Mouse (Mus musculus) MEL (cell line): Measurements from ENCODE around the gene Syt6. TPM values are rescaled to one million over a fixed set of nuclear protein-coding genes. Genes with fewer than 3 reads are reported as not detected.

Source experiments
- DNase-seq: peaks from one replicate; pipeline ENCODE4 v3.0.0; 2011; ENCODE audit warnings: low read depth, low spot score
- H3K27ac ChIP-seq: 2 replicates; pipeline ENCODE4 v1.5.1; 2012; ENCODE audit warnings: low read depth, mild to moderate bottlenecking, control low read depth, low read length, moderate library complexity; ENCODE audit not compliant: control insufficient read depth
- H3K27me3 ChIP-seq, 2 experiments: fragments of 150-350 bp in 1 of 2; sonication (generic) in 1 of 2; 2 replicates each; pipeline ENCODE4 v1.6.1; 2012; ENCODE audit warnings: low read length in 2 of 2, mild to moderate bottlenecking in 2 of 2, improper control_type of control experiment in 1 of 2, moderate library complexity in 1 of 2; ENCODE audit not compliant: insufficient read depth in 2 of 2, control insufficient read depth in 1 of 2
- H3K36me3 ChIP-seq, 2 experiments: 2 replicates each; pipeline ENCODE4 v1.6.1; 2012 to 2014; ENCODE audit warnings: low read length in 2 of 2, improper control_type of control experiment in 1 of 2, inconsistent platforms in 1 of 2, mild to moderate bottlenecking in 1 of 2; ENCODE audit not compliant: insufficient read depth in 2 of 2, control insufficient read depth in 1 of 2
- H3K4me1 ChIP-seq, 2 experiments: fragments of 150-350 bp in 1 of 2; sonication (generic) in 1 of 2; 2 replicates each; pipeline ENCODE4 v1.6.1; 2012; ENCODE audit warnings: low read length in 2 of 2, improper control_type of control experiment in 1 of 2, mild to moderate bottlenecking in 1 of 2; ENCODE audit not compliant: insufficient read depth in 2 of 2, control insufficient read depth in 1 of 2
- H3K4me3 ChIP-seq, 2 experiments: fragments of 150-350 bp in 1 of 2; sonication (generic) in 1 of 2; 2 replicates each; pipeline ENCODE4 v1.5.1; 2012; ENCODE audit warnings: low read depth in 2 of 2, low read length in 2 of 2, mild to moderate bottlenecking in 2 of 2, moderate library complexity in 2 of 2, control low read depth in 1 of 2, improper control_type of control experiment in 1 of 2; ENCODE audit not compliant: control insufficient read depth in 1 of 2, insufficient read depth in 1 of 2
- H3K79me2 ChIP-seq: 2 replicates; pipeline ENCODE4 v1.6.1; 2012; ENCODE audit warnings: mild to moderate bottlenecking, low read length, moderate library complexity; ENCODE audit not compliant: control insufficient read depth, poor library complexity, insufficient read depth
- H3K9ac ChIP-seq: 2 replicates; pipeline ENCODE4 v1.6.1; 2012; ENCODE audit warnings: low read depth, mild to moderate bottlenecking, control low read depth, low read length, moderate library complexity; ENCODE audit not compliant: control insufficient read depth, poor library complexity, severe bottlenecking
- H3K9me3 ChIP-seq: fragments of 150-350 bp; sonication (generic); replicated peaks from 2 replicates; pipeline ENCODE4 v1.6.1; 2012; ENCODE audit warnings: mild to moderate bottlenecking, low read length, improper control_type of control experiment, moderate library complexity; ENCODE audit not compliant: insufficient read depth
- BHLHE40 ChIP-seq: IDR thresholded peaks from 2 replicates; pipeline ENCODE4 v1.6.1; 2012; ENCODE audit warnings: low read depth, mild to moderate bottlenecking, inconsistent platforms, low read length, improper control_type of control experiment, borderline replicate concordance
- CHD1 ChIP-seq: IDR thresholded peaks from 2 replicates; pipeline ENCODE4 v1.6.1; 2012; ENCODE audit warnings: low read depth, mild to moderate bottlenecking, inconsistent platforms, low read length, improper control_type of control experiment
- CHD2 ChIP-seq: IDR thresholded peaks from 2 replicates; pipeline ENCODE4 v1.6.1; 2011; ENCODE audit warnings: low read length, improper control_type of control experiment
- E2F4 ChIP-seq: IDR thresholded peaks from 2 replicates; pipeline ENCODE4 v1.6.1; 2011; ENCODE audit warnings: low read depth, low read length, improper control_type of control experiment, borderline replicate concordance
- ELF1 ChIP-seq: IDR thresholded peaks from 2 replicates; pipeline ENCODE4 v1.6.1; 2014; ENCODE audit warnings: low read depth, mild to moderate bottlenecking, inconsistent platforms, low read length, improper control_type of control experiment, moderate library complexity
- EP300 ChIP-seq, 2 experiments: IDR thresholded peaks; 2 replicates each; pipeline ENCODE4 v1.6.1; 2011; ENCODE audit warnings: improper control_type of control experiment in 2 of 2, low read length in 2 of 2, low read depth in 1 of 2, mild to moderate bottlenecking in 1 of 2
- GATA1 ChIP-seq: IDR thresholded peaks from 2 replicates; pipeline ENCODE4 v1.6.1; 2011; ENCODE audit warnings: low read depth, low read length, improper control_type of control experiment
- HCFC1 ChIP-seq: IDR thresholded peaks from 2 replicates; pipeline ENCODE4 v1.6.1; 2012; ENCODE audit warnings: low read depth, mild to moderate bottlenecking, inconsistent platforms, low read length, improper control_type of control experiment, moderate library complexity
- JUND ChIP-seq: IDR thresholded peaks from 2 replicates; pipeline ENCODE4 v1.6.1; 2011; ENCODE audit warnings: low read depth, mild to moderate bottlenecking, improper control_type of control experiment, low read length
- MAZ ChIP-seq: IDR thresholded peaks from 2 replicates; pipeline ENCODE4 v1.6.1; 2012; ENCODE audit warnings: low read depth, mild to moderate bottlenecking, inconsistent platforms, low read length, improper control_type of control experiment
- MEF2A ChIP-seq: IDR thresholded peaks from 2 replicates; pipeline ENCODE4 v1.6.1; 2014; ENCODE audit warnings: low read depth, mild to moderate bottlenecking, inconsistent platforms, low read length, improper control_type of control experiment; ENCODE audit not compliant: poor library complexity, insufficient replicate concordance, severe bottlenecking; ENCODE audit errors: extremely low read depth
- MXI1 ChIP-seq: IDR thresholded peaks from 2 replicates; pipeline ENCODE4 v1.6.1; 2011; ENCODE audit warnings: mild to moderate bottlenecking, low read depth, low read length, improper control_type of control experiment
- MYB ChIP-seq: IDR thresholded peaks from 2 replicates; pipeline ENCODE4 v1.6.1; 2011; ENCODE audit warnings: mild to moderate bottlenecking, low read depth, low read length, improper control_type of control experiment
- NRF1 ChIP-seq: IDR thresholded peaks from 2 replicates; pipeline ENCODE4 v1.6.1; 2014; ENCODE audit warnings: low read depth, mild to moderate bottlenecking, inconsistent platforms, low read length, improper control_type of control experiment, moderate library complexity; ENCODE audit not compliant: poor library complexity, insufficient read depth, severe bottlenecking
- POLR2A ChIP-seq, 2 experiments: IDR thresholded peaks; 2 replicates each; pipeline ENCODE4 v1.6.1; 2011 to 2012; ENCODE audit warnings: low read length in 2 of 2, mild to moderate bottlenecking in 2 of 2, control low read depth in 1 of 2, improper control_type of control experiment in 1 of 2, low read depth in 1 of 2, moderate library complexity in 1 of 2; ENCODE audit not compliant: control insufficient read depth in 1 of 2, insufficient read depth in 1 of 2, poor library complexity in 1 of 2
- POLR2AphosphoS2 ChIP-seq: IDR thresholded peaks from 2 replicates; pipeline ENCODE4 v1.6.1; 2011; ENCODE audit warnings: low read length, improper control_type of control experiment
- POLR2AphosphoS5 ChIP-seq: IDR thresholded peaks from 2 replicates; pipeline ENCODE4 v1.6.1; 2012; ENCODE audit warnings: low read depth, borderline replicate concordance, mild to moderate bottlenecking, inconsistent platforms, low read length, moderate library complexity, mixed read lengths
- RCOR1 ChIP-seq: IDR thresholded peaks from 2 replicates; pipeline ENCODE4 v1.6.1; 2012; ENCODE audit warnings: low read depth, mild to moderate bottlenecking, inconsistent platforms, low read length, improper control_type of control experiment
- SIN3A ChIP-seq: IDR thresholded peaks from 2 replicates; pipeline ENCODE4 v1.6.1; 2012; ENCODE audit warnings: low read length, improper control_type of control experiment, inconsistent platforms
- SMC3 ChIP-seq: IDR thresholded peaks from 2 replicates; pipeline ENCODE4 v1.6.1; 2011; ENCODE audit warnings: low read depth, low read length, improper control_type of control experiment
- TAL1 ChIP-seq: IDR thresholded peaks from 2 replicates; pipeline ENCODE4 v1.6.1; 2012; ENCODE audit warnings: mild to moderate bottlenecking, inconsistent platforms, low read length, moderate library complexity, mixed read lengths
- TBP ChIP-seq: IDR thresholded peaks from 2 replicates; pipeline ENCODE4 v1.8.0; 2011; ENCODE audit warnings: low read depth, low read length, improper control_type of control experiment
- TCF12 ChIP-seq: IDR thresholded peaks from 2 replicates; pipeline ENCODE4 v1.6.1; 2014; ENCODE audit warnings: low read depth, mild to moderate bottlenecking, inconsistent platforms, low read length, improper control_type of control experiment, moderate library complexity
- UBTF ChIP-seq: IDR thresholded peaks from 2 replicates; pipeline ENCODE4 v1.6.1; 2012; ENCODE audit warnings: low read depth, mild to moderate bottlenecking, inconsistent platforms, low read length, improper control_type of control experiment, moderate library complexity, borderline replicate concordance; ENCODE audit not compliant: insufficient read depth
- USF1 ChIP-seq: IDR thresholded peaks from 2 replicates; pipeline ENCODE4 v1.6.1; 2014; ENCODE audit warnings: low read depth, mild to moderate bottlenecking, inconsistent platforms, low read length, improper control_type of control experiment, moderate library complexity
- ZKSCAN1 ChIP-seq: IDR thresholded peaks from 2 replicates; pipeline ENCODE4 v1.6.1; 2012; ENCODE audit warnings: low read depth, mild to moderate bottlenecking, inconsistent platforms, low read length, improper control_type of control experiment, moderate library complexity
- ZMIZ1 ChIP-seq: IDR thresholded peaks from 2 replicates; pipeline ENCODE4 v1.6.1; 2012; ENCODE audit warnings: low read depth, mild to moderate bottlenecking, inconsistent platforms, low read length, improper control_type of control experiment, moderate library complexity
- ZNF384 ChIP-seq: IDR thresholded peaks from 2 replicates; pipeline ENCODE4 v1.6.1; 2012; ENCODE audit warnings: low read depth, mild to moderate bottlenecking, inconsistent platforms, low read length, improper control_type of control experiment
- polyA plus RNA-seq, 2 experiments: library from polyadenylated mRNA; stranded (reverse) in 1 of 2; unstranded in 1 of 2; fragments of >175 nt in 1 of 2; fragments of >200 nt in 1 of 2; gene quantifications; 2 replicates each; pipeline versions ENCODE4 v1.2.1 to v1.2.4; 2012; ENCODE audit warnings: low replicate concordance in 2 of 2, low read depth in 1 of 2; ENCODE audit not compliant: insufficient read length in 2 of 2, insufficient read depth in 1 of 2, missing spikeins in 1 of 2
- total RNA-seq: library from RNA; depleted of rRNA; stranded (reverse); fragments of 300-350 nt; gene quantifications from 2 replicates; pipeline ENCODE4 v1.2.3, GENCODE M21; 2012

The Syt6 gene
- total and polyA plus RNA-seq, 3 experiments: 0.04 TPM; not detected in 2

- Histone ChIP-seq H3K79me2 (no peaks in the 10 kb centered on the region), H3K4me1 (no peaks in the 10 kb centered on the region), H3K9ac (no peak overlapping the region), H3K4me3 (no peak overlapping the region), H3K27me3 (no peaks in the 10 kb centered on the region; a peak in 2 of 4 replicates), H3K36me3 (no peaks in the 10 kb centered on the region), H3K27ac (no peak overlapping the region), H3K9me3 (no peaks in the 10 kb centered on the region)
- no peak for TF ChIP-seq TCF12
- TF ChIP-seq TAL1: no peak
- no peak for TF ChIP-seq GATA1
- no peak for TF ChIP-seq JUND
- no peak for TF ChIP-seq MXI1
- TF ChIP-seq SIN3A: no peak
- no peak for TF ChIP-seq USF1
- TF ChIP-seq TBP: no peak
- TF ChIP-seq CHD2: no peak
- TF ChIP-seq RCOR1: no peak
- no peak for DNase-seq
Measured at GRCm38 (mm10) chr3:103672716-103673115, 97.7 kb downstream of the Syt6 start.

- Histone ChIP-seq H3K9me3 (no peaks in the 10 kb centered on the region), H3K4me3 (no peak overlapping the region), H3K79me2 (no peaks in the 10 kb centered on the region), H3K9ac (no peak overlapping the region), H3K36me3 (no peaks in the 10 kb centered on the region), H3K27ac (no peak overlapping the region), H3K27me3 (peaks cover 0 to 4% of the 10 kb centered on the region in 2 experiments; a peak in 3 of 4 replicates), H3K4me1 (no peaks in the 10 kb centered on the region)
- no peak for DNase-seq
- no peak for TF ChIP-seq HCFC1
- TF ChIP-seq TBP: no peak
- no peak for TF ChIP-seq MAZ
- TF ChIP-seq MEF2A: no peak
Measured at GRCm38 (mm10) chr3:103678811-103679210, 103.8 kb downstream of the Syt6 start.

GRCm38 (mm10) chr3:103682473-103682872, 107.4 kb downstream of the Syt6 start:
- TF ChIP-seq CHD1: no peak
- no peak for TF ChIP-seq MYB
- TF ChIP-seq UBTF: no peak
- TF ChIP-seq POLR2A (IDR thresholded peaks at IDR 0.05; ENCODE audit: control insufficient read depth in 1 of 2, insufficient read depth in 1 of 2, low read depth in 1 of 2, low read length in 2 of 2, poor library complexity in 1 of 2): no peak
- TF ChIP-seq POLR2AphosphoS5: no peak
- TF ChIP-seq ZNF384: no peak
- TF ChIP-seq JUND: no peak
- no peak for TF ChIP-seq NRF1
- no peak for TF ChIP-seq ZKSCAN1
- no peak for TF ChIP-seq SMC3
- TF ChIP-seq E2F4: no peak
- no peak for TF ChIP-seq TBP
- TF ChIP-seq ELF1: no peak
- TF ChIP-seq POLR2AphosphoS2: no peak
- no peak for TF ChIP-seq BHLHE40
- TF ChIP-seq ZMIZ1: no peak
- no peak for TF ChIP-seq EP300 (IDR thresholded peaks at IDR 0.05; ENCODE audit: low read depth in 1 of 2, low read length in 2 of 2)

More at GRCm38 (mm10) chr3:103682473-103682872, 107.4 kb downstream of the Syt6 start:
- H3K4me1 ChIP-seq: no peaks in the 10 kb centered on the region
- no peak for DNase-seq
- H3K36me3 ChIP-seq: no peaks in the 10 kb centered on the region
- H3K9ac ChIP-seq: no peak overlapping the region
- no peak overlapping the region for H3K27ac ChIP-seq
- no peak overlapping the region for H3K4me3 ChIP-seq
- no peaks in the 10 kb centered on the region for H3K79me2 ChIP-seq
- H3K27me3 ChIP-seq: peaks cover 0 to 4% of the 10 kb centered on the region in 2 experiments; a peak in 2 of 4 replicates
- H3K9me3 ChIP-seq: no peaks in the 10 kb centered on the region
